Mouse (Mus musculus) heart, adult 18-20 months (tissue): ENCODE results near the gene Kansl3. TPM values are rescaled to one million over a fixed set of nuclear protein-coding genes. Genes with fewer than 3 reads are reported as not detected.

Source experiments
- DNase-seq, 2 experiments: peaks; one replicate each; pipeline ENCODE4 v3.0.0; 2021 to 2022; ENCODE audit warnings: mixed read lengths in 1 of 2
- microRNA-seq, 2 experiments: library from miRNA; unstranded; fragments of <30 nt; microRNA quantifications; one replicate each; pipeline ENCODE4 v1.2.0; 2022
- total RNA-seq, 2 experiments: library from RNA; stranded (reverse); gene quantifications; 2 replicates each; pipeline ENCODE4 v1.2.3; 2021

The Kansl3 gene
- total RNA-seq, 2 experiments from 2014 or later: 55.4 to 62.3 TPM

GRCm38 (mm10) chr1:36293470-36293869 lies 75.5 kb downstream of the Kansl3 start:
- no peak for DNase-seq

Small RNA genes within 50 kb of the gene (microRNA-seq; reads per million reads assigned to microRNA genes)
- 0 to 0.27 reads per million in 2 experiments for gene Mir6898

Other genes starting within 250 kb of the Kansl3 start
- gene Uggt1, start 124.5 kb downstream of the Kansl3 start, total RNA-seq: 10 to 100 TPM; 26.3 to 28.2 TPM
- gene Neurl3, start 94.5 kb downstream of the Kansl3 start, total RNA-seq: 1 to 10 TPM; 3.2 to 3.4 TPM
- 10 to 100 TPM; 10.8 to 12.7 TPM for gene Arid5a, start 61.4 kb downstream of the Kansl3 start, total RNA-seq
- not detected for gene Fer1l5, start 3.1 kb upstream of the Kansl3 start, total RNA-seq
- gene Lman2l, start 76.1 kb upstream of the Kansl3 start, total RNA-seq: 10 to 100 TPM; 26.8 to 29.5 TPM
- 1 to 10 TPM; 3.8 to 4.3 TPM for gene Cnnm4, start 102.4 kb upstream of the Kansl3 start, total RNA-seq
- gene Cnnm3, start 142.7 kb upstream of the Kansl3 start, total RNA-seq: 10 to 100 TPM; 13.1 to 16.6 TPM
- gene Ankrd23, start 167.7 kb upstream of the Kansl3 start, total RNA-seq: 100 to 1,000 TPM; 315 to 408 TPM
- 100 to 1,000 TPM; 174 to 267 TPM for gene Gm42417, start 170.2 kb upstream of the Kansl3 start, total RNA-seq
- gene Ankrd39, start 178.3 kb upstream of the Kansl3 start, total RNA-seq: 1 to 10 TPM; 5.8 to 6.2 TPM
- 10 to 100 TPM in 1 of 2 experiments, 1 to 10 TPM in 1; 9.2 to 10.4 TPM for gene Sema4c, start 189.2 kb upstream of the Kansl3 start, total RNA-seq